Mouse (Mus musculus): ENCODE measurements around the gene Ugt1a6a. TPM values are rescaled to one million over a fixed set of nuclear protein-coding genes. Genes with fewer than 3 reads are reported as not detected.
A peak's percentile ranks its signal among the peaks of the same experiment; 100 is the strongest.
"Not testable (repeated sequence)": the region's sequence is repeated elsewhere in the genome, so short reads cannot be mapped to it uniquely, and the experiment has no call there.

The Ugt1a6a gene
- total RNA-seq (2014; fragmentation: Nextera tagmentation) (9.2 TPM in 2 replicates), total RNA-seq (2017) (2.3 and 2.6 TPM in 2 replicates)

- ATAC-seq (replicated peaks; ENCODE audit: poor library complexity, severe bottlenecking): peak; percentile 91
These were observed at the start of gene Ugt1a6a for GRCm38 (mm10) chr1:88134457-88135011. TSS of gene Ugt1a6a (plus strand) at chr1:88134809.

GRCm38 (mm10) chr1:88086125-88086524 lies 48.5 kb upstream of the Ugt1a6a start:
- no peak for ATAC-seq (replicated peaks; ENCODE audit: poor library complexity, severe bottlenecking)

- ATAC-seq (replicated peaks; ENCODE audit: poor library complexity, severe bottlenecking): no peak
These were observed 47.1 kb upstream of the Ugt1a6a start, which contains the start of gene Ugt1a8 for GRCm38 (mm10) chr1:88087513-88087912. TSS of gene Ugt1a8 (plus strand) at chr1:88087813.

- ATAC-seq (replicated peaks; ENCODE audit: poor library complexity, severe bottlenecking): peak; percentile 45
These were observed 42.3 kb upstream of the Ugt1a6a start for GRCm38 (mm10) chr1:88092341-88092740.

- peak; percentile 59 for ATAC-seq (replicated peaks; ENCODE audit: poor library complexity, severe bottlenecking)
These were observed 40.3 kb upstream of the Ugt1a6a start for GRCm38 (mm10) chr1:88094270-88094676.

- peak; percentile 72 for ATAC-seq (replicated peaks; ENCODE audit: poor library complexity, severe bottlenecking)
These were observed 39.6 kb upstream of the Ugt1a6a start, which contains the start of gene Ugt1a7c for GRCm38 (mm10) chr1:88094941-88095492. TSS of gene Ugt1a7c (plus strand) at chr1:88095062.

GRCm38 (mm10) chr1:88098546-88098945 lies 36.1 kb upstream of the Ugt1a6a start:
- peak; percentile 47 for ATAC-seq (replicated peaks; ENCODE audit: poor library complexity, severe bottlenecking)

- ATAC-seq (replicated peaks; ENCODE audit: poor library complexity, severe bottlenecking): not testable (repeated sequence)
These were observed 34.9 kb upstream of the Ugt1a6a start for GRCm38 (mm10) chr1:88099691-88100090.

- peak; percentile 92 for ATAC-seq (replicated peaks; ENCODE audit: poor library complexity, severe bottlenecking)
These were observed 31.6 kb upstream of the Ugt1a6a start, which contains the start of gene Ugt1a6b for GRCm38 (mm10) chr1:88103019-88103418. TSS of gene Ugt1a6b (plus strand) at chr1:88103252.

GRCm38 (mm10) chr1:88103697-88104468 lies 30.7 kb upstream of the Ugt1a6a start:
- not testable (repeated sequence) for ATAC-seq (replicated peaks; ENCODE audit: poor library complexity, severe bottlenecking)

- ATAC-seq (replicated peaks; ENCODE audit: poor library complexity, severe bottlenecking): no peak
These were observed 29.8 kb upstream of the Ugt1a6a start for GRCm38 (mm10) chr1:88104667-88105430.

- ATAC-seq (replicated peaks; ENCODE audit: poor library complexity, severe bottlenecking): no peak
These were observed 29.0 kb upstream of the Ugt1a6a start for GRCm38 (mm10) chr1:88105656-88106055.

GRCm38 (mm10) chr1:88109027-88109557 lies 25.5 kb upstream of the Ugt1a6a start:
- ATAC-seq (replicated peaks; ENCODE audit: poor library complexity, severe bottlenecking): peak; percentile 56

- not testable (repeated sequence) for ATAC-seq (replicated peaks; ENCODE audit: poor library complexity, severe bottlenecking)
These were observed 25.0 kb upstream of the Ugt1a6a start for GRCm38 (mm10) chr1:88109604-88110003.

GRCm38 (mm10) chr1:88112769-88113168 lies 21.8 kb upstream of the Ugt1a6a start:
- ATAC-seq (replicated peaks; ENCODE audit: poor library complexity, severe bottlenecking): not testable (repeated sequence)

GRCm38 (mm10) chr1:88120550-88120949 lies 14.1 kb upstream of the Ugt1a6a start:
- peak; percentile 84 for ATAC-seq (replicated peaks; ENCODE audit: poor library complexity, severe bottlenecking)

- not testable (repeated sequence) for ATAC-seq (replicated peaks; ENCODE audit: poor library complexity, severe bottlenecking)
These were observed 13.1 kb upstream of the Ugt1a6a start for GRCm38 (mm10) chr1:88121521-88121920.

- ATAC-seq (replicated peaks; ENCODE audit: poor library complexity, severe bottlenecking): peak; percentile 73
These were observed 8.7 kb upstream of the Ugt1a6a start for GRCm38 (mm10) chr1:88125827-88126360.

GRCm38 (mm10) chr1:88129091-88129490 lies 5.5 kb upstream of the Ugt1a6a start:
- not testable (repeated sequence) for ATAC-seq (replicated peaks; ENCODE audit: poor library complexity, severe bottlenecking)

GRCm38 (mm10) chr1:88130223-88130622 lies 4.4 kb upstream of the Ugt1a6a start:
- ATAC-seq (replicated peaks; ENCODE audit: poor library complexity, severe bottlenecking): not testable (repeated sequence)
